Mouse (Mus musculus): Measurements from ENCODE around the gene Hnrnpk.

- TF ChIP-seq CTCF (IDR thresholded peaks at IDR 0.05; ENCODE audit: low read depth): no peak
- TF ChIP-seq EP300 (optimal IDR thresholded peaks at IDR 0.05): no peak
Observed at GRCm38 (mm10) chr13:58443787-58444186, 40.6 kb upstream of the Hnrnpk start.

All from stomach, postnatal 0 days (tissue).